Mouse (Mus musculus) kidney, adult 2 months (tissue): ENCODE measurements at regions not wholly inside any gene's neighbourhood (a gene's known extent, or its start where the extent isn't known, plus 50 kb on each side); places are given as distances from the start of the nearest gene placed in this dataset.

Experiments used
- CTCF ChIP-seq: fragments of 200-500 bp; conservative IDR thresholded peaks from 2 replicates; pipeline ENCODE4 v1.5.1; 2011; ENCODE audit warnings: low read depth, mild to moderate bottlenecking, control low read depth, low read length, moderate library complexity, mixed read lengths; ENCODE audit not compliant: insufficient read depth, insufficient read length
- POLR2A ChIP-seq: fragments of 200-500 bp; IDR thresholded peaks from one replicate; pipeline ENCODE4 v1.6.1; 2011; ENCODE audit warnings: low read depth, low read length, control low read depth

DNA sequence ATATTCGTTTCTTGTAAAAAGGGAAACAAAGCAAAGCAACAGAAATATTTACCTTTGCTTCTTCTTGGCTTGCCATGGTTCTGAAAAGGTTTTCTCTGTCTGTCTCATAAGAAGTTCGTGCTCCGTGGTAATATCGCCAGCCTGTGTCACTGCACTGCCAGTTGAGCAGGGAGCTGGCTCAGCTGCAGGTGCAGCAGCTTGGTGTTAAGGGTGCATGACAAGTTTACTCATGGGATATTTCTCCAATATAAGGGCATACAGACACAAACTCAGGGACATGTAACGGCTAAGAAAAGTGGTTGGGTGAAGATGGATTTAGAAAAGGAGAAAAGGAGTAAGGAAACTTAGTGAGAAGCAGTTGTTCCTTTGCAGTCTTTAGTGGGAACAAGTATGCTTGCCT, 533.5 kb upstream of the Zic4 start:
- no peak for TF ChIP-seq CTCF
- TF ChIP-seq POLR2A: no peak
